Mouse (Mus musculus) ES-E14 (cell line): ENCODE data around the gene Grb10.

Source experiments
- CHD2 ChIP-seq: IDR thresholded peaks from 2 replicates; pipeline ENCODE4 v1.6.1; 2014; ENCODE audit warnings: mild to moderate bottlenecking, low read depth, low read length, inconsistent platforms
- HCFC1 ChIP-seq: IDR thresholded peaks from 2 replicates; pipeline ENCODE4 v1.6.1; 2012; ENCODE audit warnings: low read length, inconsistent platforms, borderline replicate concordance; ENCODE audit not compliant: insufficient read depth
- ZNF384 ChIP-seq: IDR thresholded peaks from 2 replicates; pipeline ENCODE4 v1.6.1; 2012; ENCODE audit warnings: low read depth, low read length, inconsistent platforms

- no peak for TF ChIP-seq HCFC1
- TF ChIP-seq CHD2, result no peak
- TF ChIP-seq ZNF384, result no peak
Measured at GRCm38 (mm10) chr11:11964729-11965128, 73.8 kb downstream of the Grb10 start.
